Mouse (Mus musculus) G1E (cell line): ENCODE results near the gene Ranbp10. TPM values are rescaled to one million over a fixed set of nuclear protein-coding genes. Genes with fewer than 3 reads are reported as not detected.

ENCODE experiments used
- ATAC-seq: 2 replicates; pipeline ENCODE4 v1.8.0; 2016; ENCODE audit warnings: mild to moderate bottlenecking; ENCODE audit not compliant: insufficient number of reproducible peaks, poor library complexity, low FRiP score, severe bottlenecking; ENCODE audit errors: extremely low read depth
- DNase-seq: peaks from one replicate; pipeline ENCODE4 v3.0.0; 2012; ENCODE audit warnings: low spot score
- H3K27me3 ChIP-seq: 2 replicates; pipeline ENCODE4 v1.6.1; 2012; ENCODE audit warnings: mild to moderate bottlenecking, low read length, inconsistent platforms; ENCODE audit not compliant: insufficient read depth
- H3K36me3 ChIP-seq: replicated peaks from 2 replicates; pipeline ENCODE3; 2012; ENCODE audit warnings: mild to moderate bottlenecking, inconsistent platforms
- H3K4me1 ChIP-seq: 2 replicates; pipeline ENCODE4 v1.6.1; 2012; ENCODE audit warnings: low read depth, low read length, inconsistent platforms, mixed read lengths; ENCODE audit not compliant: insufficient read depth
- H3K4me3 ChIP-seq: 2 replicates; pipeline ENCODE4 v1.5.1; 2012; ENCODE audit warnings: low read depth, mild to moderate bottlenecking, inconsistent platforms, low read length, moderate library complexity, mixed read lengths
- H3K9me3 ChIP-seq: replicated peaks from 2 replicates; pipeline ENCODE4 v1.6.1; 2012; ENCODE audit warnings: inconsistent platforms
- CTCF ChIP-seq: IDR thresholded peaks from 2 replicates; pipeline ENCODE4 v1.5.1; 2012; ENCODE audit warnings: low read depth, low read length, inconsistent platforms, mixed read lengths
- GATA1 ChIP-seq: IDR thresholded peaks from 2 replicates; pipeline ENCODE4 v1.6.1; 2012; ENCODE audit warnings: borderline replicate concordance, low read length, inconsistent platforms, mixed read lengths
- GATA2 ChIP-seq: IDR thresholded peaks from 2 replicates; pipeline ENCODE4 v1.6.1; 2012; ENCODE audit warnings: low read depth, low read length, inconsistent platforms, borderline replicate concordance
- POLR2AphosphoS5 ChIP-seq: IDR thresholded peaks from 2 replicates; pipeline ENCODE4 v1.6.1; 2012; ENCODE audit warnings: low read depth, low read length, inconsistent platforms; ENCODE audit not compliant: insufficient replicate concordance
- TAL1 ChIP-seq: conservative IDR thresholded peaks from 2 replicates; pipeline ENCODE4 v1.6.1; 2012; ENCODE audit warnings: low read depth, low read length, inconsistent platforms, mixed read lengths
- polyA plus RNA-seq: library from polyadenylated mRNA; stranded (reverse); fragments of >175 nt; gene quantifications from 2 replicates; pipeline ENCODE4 v1.2.3, GENCODE M21; 2012
- total RNA-seq, 2 experiments: library from RNA; stranded (forward) in 1 of 2; stranded (reverse) in 1 of 2; fragments of 200-1000 nt in 1 of 2; fragments of >200 nt in 1 of 2; fragmentation: Nextera tagmentation in 1 of 2; gene quantifications; 2 replicates each; pipeline ENCODE4 v1.2.3; 2014 to 2017

Ranbp10 gene
- total and polyA plus RNA-seq, 3 experiments, result 14.3 to 114 (median 29.3) TPM

GRCm38 (mm10) chr8:105812511-105812910, 14.6 kb downstream of the Ranbp10 start:
- Histone ChIP-seq H3K36me3 (peaks cover 78% of the 10 kb centered on the region), H3K9me3 (no peaks in the 10 kb centered on the region), H3K4me1 (peaks cover 79% of the 10 kb centered on the region), H3K4me3 (no peak overlapping the region), H3K27me3 (no peaks in the 10 kb centered on the region)
- DNase-seq (no peak), ATAC-seq (no peak)
- TF ChIP-seq GATA1 (no peak), TAL1 (no peak), CTCF (no peak), GATA2 (no peak), POLR2AphosphoS5 (no peak)

GRCm38 (mm10) chr8:105811543-105811942, 15.6 kb downstream of the Ranbp10 start:
- Histone ChIP-seq H3K9me3 (no peaks in the 10 kb centered on the region), H3K4me3 (no peak overlapping the region; the same call in 1 of the 2 replicates), H3K36me3 (peaks cover 78% of the 10 kb centered on the region), H3K4me1 (peaks cover 77% of the 10 kb centered on the region), H3K27me3 (no peaks in the 10 kb centered on the region)
- DNase-seq (no peak), ATAC-seq (no peak)
- TF ChIP-seq CTCF (no peak), POLR2AphosphoS5 (no peak), GATA1 (no peak), TAL1 (no peak), GATA2 (no peak)

- no peak for TF ChIP-seq CTCF
- TF ChIP-seq TAL1, result peak; percentile 42
- TF ChIP-seq GATA2, result no peak
- H3K9me3 ChIP-seq, result no peaks in the 10 kb centered on the region
- peaks cover 78% of the 10 kb centered on the region for H3K4me1 ChIP-seq
- ATAC-seq (peak; percentile 85), DNase-seq (peak; percentile 27)
- H3K27me3 ChIP-seq, result no peaks in the 10 kb centered on the region
- peaks cover 79% of the 10 kb centered on the region for H3K36me3 ChIP-seq
- peak overlapping the region; percentile 29; the same call in 1 of the 2 replicates for H3K4me3 ChIP-seq
Measured at GRCm38 (mm10) chr8:105811061-105811460, 16.1 kb downstream of the Ranbp10 start.

- DNase-seq (no peak), ATAC-seq (no peak)
- H3K36me3 ChIP-seq, result peaks cover 79% of the 10 kb centered on the region
- TF ChIP-seq GATA1 (no peak), GATA2 (no peak), TAL1 (no peak), CTCF (no peak), POLR2AphosphoS5 (no peak)
- H3K27me3 ChIP-seq, result no peaks in the 10 kb centered on the region
- H3K4me3 ChIP-seq, result peak overlapping the region; percentile 39; the same call in 1 of the 2 replicates
- H3K9me3 ChIP-seq, result no peaks in the 10 kb centered on the region
- peaks cover 79% of the 10 kb centered on the region for H3K4me1 ChIP-seq
Measured at GRCm38 (mm10) chr8:105810245-105810786, 16.8 kb downstream of the Ranbp10 start.

- TF ChIP-seq TAL1, result no peak
- TF ChIP-seq GATA2, result no peak
- TF ChIP-seq GATA1, result no peak
- TF ChIP-seq CTCF, result no peak
- TF ChIP-seq POLR2AphosphoS5, result no peak
- Histone ChIP-seq H3K27me3 (no peaks in the 10 kb centered on the region), H3K36me3 (peaks cover 79% of the 10 kb centered on the region), H3K4me1 (peaks cover 78% of the 10 kb centered on the region), H3K4me3 (no peak overlapping the region), H3K9me3 (no peaks in the 10 kb centered on the region)
- no peak for DNase-seq
- ATAC-seq, result no peak
Measured at GRCm38 (mm10) chr8:105808480-105808879, 18.7 kb downstream of the Ranbp10 start.

GRCm38 (mm10) chr8:105807766-105808165, 19.4 kb downstream of the Ranbp10 start:
- Histone ChIP-seq H3K4me3 (no peak overlapping the region), H3K4me1 (peaks cover 77% of the 10 kb centered on the region), H3K27me3 (no peaks in the 10 kb centered on the region), H3K36me3 (peaks cover 74% of the 10 kb centered on the region), H3K9me3 (no peaks in the 10 kb centered on the region)
- no peak for ATAC-seq
- TF ChIP-seq CTCF, result no peak
- TF ChIP-seq TAL1, result no peak
- TF ChIP-seq GATA2, result no peak
- TF ChIP-seq POLR2AphosphoS5, result no peak
- no peak for TF ChIP-seq GATA1
- DNase-seq, result no peak
